Mouse (Mus musculus): ENCODE measurements around the gene Mlh3. TPM values are rescaled to one million over a fixed set of nuclear protein-coding genes. Genes with fewer than 3 reads are reported as not detected.

The Mlh3 gene
- polyA plus RNA-seq, 1 experiment from 2014 or later, result 9.5 TPM

GRCm38 (mm10) chr12:85279396-85280080 is 9.1 kb upstream of the Mlh3 start:
- WGBS, result 4% methylated on average over 10 of the region's 10 CpGs
- Histone ChIP-seq H3K27me3 (replicated peaks) (no peaks in the 10 kb centered on the region), H3K9ac (peak overlapping the region; percentile 90), H3K4me3 (peak overlapping the region; percentile 91), H3K27ac (peak overlapping the region; percentile 83), H3K9me3 (no peaks in the 10 kb centered on the region), H3K4me1 (peaks cover 5% of the 10 kb centered on the region), H3K36me3 (replicated peaks) (no peaks in the 10 kb centered on the region; the same call in 1 of the 2 replicates), H3K4me2 (peak overlapping the region; percentile 79)
- ATAC-seq (replicated peaks), result peak; percentile 67

GRCm38 (mm10) chr12:85278919-85279318 is 8.5 kb upstream of the Mlh3 start:
- H3K9me3 ChIP-seq, result no peaks in the 10 kb centered on the region
- no peak overlapping the region for H3K4me3 ChIP-seq
- H3K9ac ChIP-seq, result no peak overlapping the region
- no peak for ATAC-seq (replicated peaks)
- H3K36me3 ChIP-seq (replicated peaks), result no peaks in the 10 kb centered on the region; the same call in 1 of the 2 replicates
- no peak overlapping the region for H3K27ac ChIP-seq
- 95% methylated on average over 10 of the region's 10 CpGs for WGBS
- H3K4me1 ChIP-seq, result peaks cover 5% of the 10 kb centered on the region
- no peak overlapping the region for H3K4me2 ChIP-seq
- no peaks in the 10 kb centered on the region for H3K27me3 ChIP-seq (replicated peaks)

GRCm38 (mm10) chr12:85276273-85276672 is 5.9 kb upstream of the Mlh3 start:
- Histone ChIP-seq H3K36me3 (replicated peaks) (no peaks in the 10 kb centered on the region; the same call in 1 of the 2 replicates), H3K27me3 (replicated peaks) (no peaks in the 10 kb centered on the region), H3K27ac (no peak overlapping the region), H3K9me3 (no peaks in the 10 kb centered on the region), H3K9ac (no peak overlapping the region), H3K4me3 (no peak overlapping the region), H3K4me1 (peaks cover 5% of the 10 kb centered on the region), H3K4me2 (no peak overlapping the region)
- 74% methylated on average over 5 of the region's 5 CpGs for WGBS
- ATAC-seq (replicated peaks), result no peak

GRCm38 (mm10) chr12:85273508-85273907 is 3.1 kb upstream of the Mlh3 start:
- H3K36me3 ChIP-seq (replicated peaks), result no peaks in the 10 kb centered on the region; the same call in 1 of the 2 replicates
- H3K27me3 ChIP-seq (replicated peaks), result no peaks in the 10 kb centered on the region
- H3K4me3 ChIP-seq, result no peak overlapping the region
- H3K4me2 ChIP-seq, result no peak overlapping the region
- H3K27ac ChIP-seq, result no peak overlapping the region
- no peak for ATAC-seq (replicated peaks)
- no peak overlapping the region for H3K9ac ChIP-seq
- H3K9me3 ChIP-seq, result no peaks in the 10 kb centered on the region
- WGBS, result 88% methylated on average over 10 of the region's 10 CpGs
- H3K4me1 ChIP-seq, result peaks cover 5% of the 10 kb centered on the region; the same call in 1 of the 2 replicates

GRCm38 (mm10) chr12:85271843-85272206 is 1.4 kb upstream of the Mlh3 start:
- no peak overlapping the region for H3K4me2 ChIP-seq
- WGBS, result 76% methylated on average over 4 of the region's 4 CpGs
- H3K27me3 ChIP-seq (replicated peaks), result no peaks in the 10 kb centered on the region
- H3K4me1 ChIP-seq, result peaks cover 5% of the 10 kb centered on the region; the same call in 1 of the 2 replicates
- no peak overlapping the region for H3K27ac ChIP-seq
- H3K9ac ChIP-seq, result no peak overlapping the region
- H3K4me3 ChIP-seq, result no peak overlapping the region
- no peaks in the 10 kb centered on the region for H3K9me3 ChIP-seq
- H3K36me3 ChIP-seq (replicated peaks), result peaks cover 1% of the 10 kb centered on the region; the same call in 1 of the 2 replicates
- no peak for ATAC-seq (replicated peaks)

- ATAC-seq (replicated peaks), result no peak
- 73% methylated on average over 7 of the region's 7 CpGs for WGBS
- Histone ChIP-seq H3K4me3 (no peak overlapping the region), H3K9me3 (no peaks in the 10 kb centered on the region), H3K27me3 (replicated peaks) (no peaks in the 10 kb centered on the region), H3K9ac (no peak overlapping the region), H3K4me1 (peaks cover 5% of the 10 kb centered on the region; the same call in 1 of the 2 replicates), H3K27ac (no peak overlapping the region), H3K4me2 (peak overlapping the region; percentile 56), H3K36me3 (replicated peaks) (peaks cover 3% of the 10 kb centered on the region; the same call in 1 of the 2 replicates)
Measured at GRCm38 (mm10) chr12:85271132-85271842, 888 bp upstream of the Mlh3 start.

GRCm38 (mm10) chr12:85269821-85270220 is 578 bp downstream of the Mlh3 start:
- Histone ChIP-seq H3K36me3 (replicated peaks) (0 out of 2 replicates have a peak, but pooled peaks cover 3% of the 10 kb centered on the region), H3K4me1 (peaks cover 8% of the 10 kb centered on the region; the same call in 1 of the 2 replicates), H3K4me2 (peak overlapping the region; percentile 56), H3K4me3 (peak overlapping the region; percentile 56), H3K9me3 (no peaks in the 10 kb centered on the region), H3K9ac (peak overlapping the region; percentile 57), H3K27ac (peak overlapping the region; percentile 86), H3K27me3 (replicated peaks) (no peaks in the 10 kb centered on the region)
- ATAC-seq (replicated peaks), result no peak; the same call in 1 of the 2 replicates
- 54% methylated on average over 3 of the region's 3 CpGs for WGBS

- Histone ChIP-seq H3K27me3 (replicated peaks) (no peaks in the 10 kb centered on the region), H3K9me3 (no peaks in the 10 kb centered on the region), H3K4me2 (no peak overlapping the region), H3K27ac (no peak overlapping the region), H3K4me3 (no peak overlapping the region), H3K9ac (no peak overlapping the region), H3K4me1 (peaks cover 8% of the 10 kb centered on the region; the same call in 1 of the 2 replicates), H3K36me3 (replicated peaks) (0 out of 2 replicates have a peak, but pooled peaks cover 3% of the 10 kb centered on the region)
- no peak for ATAC-seq (replicated peaks)
- WGBS, result 97% methylated on average over 3 of the region's 3 CpGs
Measured at GRCm38 (mm10) chr12:85266248-85266647, 4.2 kb downstream of the Mlh3 start.

- no peak overlapping the region for H3K9ac ChIP-seq
- H3K9me3 ChIP-seq, result no peaks in the 10 kb centered on the region
- 0 out of 2 replicates have a peak, but pooled peaks cover 3% of the 10 kb centered on the region for H3K4me1 ChIP-seq
- 72% methylated on average over 7 of the region's 7 CpGs for WGBS
- H3K36me3 ChIP-seq (replicated peaks), result 0 out of 2 replicates have a peak, but pooled peaks cover 3% of the 10 kb centered on the region
- no peak overlapping the region for H3K4me3 ChIP-seq
- no peaks in the 10 kb centered on the region for H3K27me3 ChIP-seq (replicated peaks)
- no peak for ATAC-seq (replicated peaks)
- H3K4me2 ChIP-seq, result no peak overlapping the region
- H3K27ac ChIP-seq, result no peak overlapping the region
Measured at GRCm38 (mm10) chr12:85264940-85265339, 5.5 kb downstream of the Mlh3 start.

- no peaks in the 10 kb centered on the region for H3K27me3 ChIP-seq (replicated peaks)
- 0 out of 2 replicates have a peak, but pooled peaks cover 3% of the 10 kb centered on the region for H3K36me3 ChIP-seq (replicated peaks)
- 0 out of 2 replicates have a peak, but pooled peaks cover 3% of the 10 kb centered on the region for H3K4me1 ChIP-seq
- WGBS, result 87% methylated on average over 8 of the region's 8 CpGs
- no peak overlapping the region for H3K4me2 ChIP-seq
- H3K9me3 ChIP-seq, result no peaks in the 10 kb centered on the region
- H3K9ac ChIP-seq, result no peak overlapping the region
- ATAC-seq (replicated peaks), result no peak
- H3K27ac ChIP-seq, result no peak overlapping the region
- no peak overlapping the region for H3K4me3 ChIP-seq
Measured at GRCm38 (mm10) chr12:85264531-85264930, 5.9 kb downstream of the Mlh3 start.

- H3K4me2 ChIP-seq, result no peak overlapping the region
- ATAC-seq (replicated peaks), result no peak
- no peaks in the 10 kb centered on the region for H3K9me3 ChIP-seq
- H3K27me3 ChIP-seq (replicated peaks), result no peaks in the 10 kb centered on the region
- 0 out of 2 replicates have a peak, but pooled peaks cover 3% of the 10 kb centered on the region for H3K36me3 ChIP-seq (replicated peaks)
- no peak overlapping the region for H3K4me3 ChIP-seq
- 0 out of 2 replicates have a peak, but pooled peaks cover 3% of the 10 kb centered on the region for H3K4me1 ChIP-seq
- 82% methylated on average over 5 of the region's 5 CpGs for WGBS
- no peak overlapping the region for H3K27ac ChIP-seq
- H3K9ac ChIP-seq, result no peak overlapping the region
Measured at GRCm38 (mm10) chr12:85263190-85263589, 7.2 kb downstream of the Mlh3 start.

GRCm38 (mm10) chr12:85262489-85262888 is 7.9 kb downstream of the Mlh3 start:
- H3K9me3 ChIP-seq, result no peaks in the 10 kb centered on the region
- no peak overlapping the region for H3K4me3 ChIP-seq
- ATAC-seq (replicated peaks), result no peak

More at GRCm38 (mm10) chr12:85262489-85262888, 7.9 kb downstream of the Mlh3 start:
- WGBS, result 55% methylated on average over 10 of the region's 10 CpGs
- H3K4me2 ChIP-seq, result no peak overlapping the region
- H3K27ac ChIP-seq, result no peak overlapping the region
- 0 out of 2 replicates have a peak, but pooled peaks cover 3% of the 10 kb centered on the region for H3K36me3 ChIP-seq (replicated peaks)
- H3K27me3 ChIP-seq (replicated peaks), result no peaks in the 10 kb centered on the region
- H3K9ac ChIP-seq, result no peak overlapping the region
- 0 out of 2 replicates have a peak, but pooled peaks cover 3% of the 10 kb centered on the region for H3K4me1 ChIP-seq
